10 mouse cellular contexts compared by ENCODE assay signal in genomic region chr14:32029411-32029992, GRCm38 (mm10). TPM values are rescaled to one million over a fixed set of nuclear protein-coding genes. Genes with fewer than 3 reads are reported as not detected.
DNase-seq lines count a peak whose midpoint lies in the region; ATAC-seq and TF ChIP-seq lines count a peak whose summit lies in the region.
"Had no signal": no experiment of that assay in that cellular context is flagged by ENCODE, and none has a peak within 500 bp of the region (broad histone marks: within the 10 kb centered on the region; RNA-seq: fewer than 3 reads in every experiment).

No protein-coding gene starts in this region.

- no peaks in the 10 kb centered on the region for H3K27me3 ChIP-seq in hindbrain, postnatal 0 days (ENCODE audit: insufficient read depth, low read length)
- H3K27me3 ChIP-seq in hindbrain, embryonic 13.5 days: 0 out of 2 replicates have a peak, but pooled peaks cover 11% of the 10 kb centered on the region
- no peaks in the 10 kb centered on the region for H3K27me3 ChIP-seq in testis, adult 2 months (ENCODE audit: control insufficient read depth, insufficient read depth, low read length)
- peaks cover 34% of the 10 kb centered on the region for H3K27me3 ChIP-seq in heart, embryonic 13.5 days (replicated peaks)

- H3K9me3 ChIP-seq in hindbrain, postnatal 0 days (ENCODE audit: low read length): no peaks in the 10 kb centered on the region
- H3K9me3 ChIP-seq in hindbrain, embryonic 13.5 days: no peaks in the 10 kb centered on the region
- no peaks in the 10 kb centered on the region for H3K9me3 ChIP-seq in heart, embryonic 13.5 days

- WGBS in hindbrain, postnatal 0 days: 74% methylated on average over 14 of the region's 14 CpGs
- 77% methylated on average over 14 of the region's 14 CpGs for WGBS in hindbrain, embryonic 13.5 days
- 46% methylated on average over 14 of the region's 14 CpGs for WGBS in heart, embryonic 13.5 days

- TF ChIP-seq POLR2A in testis, adult 2 months (IDR thresholded peaks at IDR 0.05; ENCODE audit: control insufficient read depth, low read depth, low read length): no peak

- peak overlapping the region; percentile 45 for H3K4me2 ChIP-seq in hindbrain, postnatal 0 days (ENCODE audit: low read depth, low read length)
- no peak overlapping the region for H3K4me2 ChIP-seq in hindbrain, embryonic 13.5 days
- H3K4me2 ChIP-seq in heart, embryonic 13.5 days: peak overlapping the region; percentile 68

- no peak for TF ChIP-seq CTCF in hindbrain, postnatal 0 days (IDR thresholded peaks at IDR 0.05; ENCODE audit: low read depth)
- TF ChIP-seq CTCF in testis, adult 2 months (IDR thresholded peaks at IDR 0.05; ENCODE audit: control insufficient read depth, insufficient read depth, insufficient replicate concordance, low read depth, low read length): no peak

- H3K27ac ChIP-seq in hindbrain, postnatal 0 days: peak overlapping the region; percentile 37
- H3K27ac ChIP-seq in hindbrain, embryonic 13.5 days: no peak overlapping the region
- no peak overlapping the region for H3K27ac ChIP-seq in testis, adult 2 months (ENCODE audit: control insufficient read depth, insufficient read depth, low read depth, low read length)
- no peak overlapping the region for H3K27ac ChIP-seq in heart, embryonic 13.5 days (replicated peaks)

- no peak for DNase-seq in hindbrain, postnatal 0 days (ENCODE audit: low spot score)
- no peak for DNase-seq in testis, postnatal 14 days (ENCODE audit: low spot score)
- DNase-seq in left cerebral cortex, adult 18-20 months (ENCODE audit: low spot score in 2 of 2): no peak
- no peak for DNase-seq in left cerebral cortex, adult 9 months (ENCODE audit: low spot score in 2 of 2)
- DNase-seq in layer of hippocampus, adult 9-11 months: no peak

- H3K9ac ChIP-seq in hindbrain, postnatal 0 days (replicated peaks; ENCODE audit: low read length): no peak overlapping the region
- H3K9ac ChIP-seq in hindbrain, embryonic 13.5 days: no peak overlapping the region
- H3K9ac ChIP-seq in heart, embryonic 13.5 days: peak overlapping the region; percentile 62; the same call in 1 of the 2 replicates

- peaks cover 8% of the 10 kb centered on the region for H3K4me1 ChIP-seq in hindbrain, postnatal 0 days (ENCODE audit: insufficient read depth, low read length)
- peaks cover 18% of the 10 kb centered on the region for H3K4me1 ChIP-seq in hindbrain, embryonic 13.5 days (replicated peaks)
- H3K4me1 ChIP-seq in testis, adult 2 months (ENCODE audit: control insufficient read depth, insufficient read depth, low read length): no peaks in the 10 kb centered on the region
- H3K4me1 ChIP-seq in heart, embryonic 13.5 days: peaks cover 20% of the 10 kb centered on the region

- H3K36me3 ChIP-seq in hindbrain, postnatal 0 days (ENCODE audit: insufficient read depth, low read length): no peaks in the 10 kb centered on the region
- no peaks in the 10 kb centered on the region for H3K36me3 ChIP-seq in hindbrain, embryonic 13.5 days
- no peaks in the 10 kb centered on the region for H3K36me3 ChIP-seq in testis, adult 2 months (ENCODE audit: control insufficient read depth, insufficient read depth, low read length)
- no peaks in the 10 kb centered on the region for H3K36me3 ChIP-seq in heart, embryonic 13.5 days

- no peak overlapping the region for H3K4me3 ChIP-seq in hindbrain, postnatal 0 days (ENCODE audit: low read length)
- no peak overlapping the region for H3K4me3 ChIP-seq in hindbrain, embryonic 13.5 days
- peak overlapping the region; percentile 12; the same call in 1 of the 2 replicates for H3K4me3 ChIP-seq in testis, adult 2 months (ENCODE audit: control insufficient read depth, low read depth, low read length)
- no peak overlapping the region for H3K4me3 ChIP-seq in heart, embryonic 13.5 days
- H3K4me3 ChIP-seq: myocyte had no signal

- ATAC-seq in hindbrain, postnatal 0 days: no peak
- ATAC-seq in hindbrain, embryonic 13.5 days (ENCODE audit: low FRiP score): no peak
- no peak for ATAC-seq in heart, embryonic 13.5 days (ENCODE audit: extremely low read depth, insufficient number of reproducible peaks, low FRiP score, low TSS enrichment)

RNA-seq across cellular contexts. Expression of gene Galnt15, which starts 0.7 kb away (rescaled TPM):
- total RNA-seq in hindbrain, postnatal 0 days (2014; rRNA removed): 3.3 and 5.1 TPM in 2 replicates
- polyA plus RNA-seq in hindbrain, postnatal 0 days (2015; fragmentation: Nextera tagmentation; extraction: Ambion mirVana): 1.8 and 2.4 TPM in 2 replicates
- polyA plus RNA-seq in hindbrain, embryonic 13.5 days (2015; fragmentation: Nextera tagmentation; extraction: Ambion mirVana): 0.19 and 0.22 TPM in 2 replicates
- polyA plus RNA-seq in testis, adult 2 months (2012; rRNA removed): 0.26 and 0.65 TPM in 2 replicates
- polyA plus RNA-seq in heart, embryonic 13.5 days (2015; fragmentation: Nextera tagmentation; extraction: Ambion mirVana): 0.23 and 0.24 TPM in 2 replicates
- 1 to 10 TPM; 1.8 to 2.6 TPM for total RNA-seq in left cerebral cortex, adult 18-20 months (2021)
- polyA plus RNA-seq: limb, embryonic 11.5 days; myocyte had no signal

RNA-seq across cellular contexts. Expression of gene Oxnad1, which starts 55.7 kb away (rescaled TPM):
- total RNA-seq in hindbrain, postnatal 0 days (2014; rRNA removed): 28.8 and 34.3 TPM in 2 replicates
- 24.5 and 24.6 TPM in 2 replicates for polyA plus RNA-seq in hindbrain, postnatal 0 days (2015; fragmentation: Nextera tagmentation; extraction: Ambion mirVana)
- polyA plus RNA-seq in hindbrain, embryonic 13.5 days (2015; fragmentation: Nextera tagmentation; extraction: Ambion mirVana): 17.7 and 24.5 TPM in 2 replicates
- polyA plus RNA-seq in testis, adult 2 months (2012; rRNA removed): 23.9 and 24.0 TPM in 2 replicates
- polyA plus RNA-seq in heart, embryonic 13.5 days (2015; fragmentation: Nextera tagmentation; extraction: Ambion mirVana): 31.9 and 38.8 TPM in 2 replicates
- 10 to 100 TPM; 13.3 to 15.0 TPM for total RNA-seq in left cerebral cortex, adult 18-20 months (2021)

RNA-seq across cellular contexts. Expression of gene Dph3, which starts 56.0 kb away (rescaled TPM):
- total RNA-seq in hindbrain, postnatal 0 days (2014; rRNA removed): 45.3 and 46.3 TPM in 2 replicates
- polyA plus RNA-seq in hindbrain, postnatal 0 days (2015; fragmentation: Nextera tagmentation; extraction: Ambion mirVana): 75.8 and 78.2 TPM in 2 replicates
- 72.1 and 80.2 TPM in 2 replicates for polyA plus RNA-seq in hindbrain, embryonic 13.5 days (2015; fragmentation: Nextera tagmentation; extraction: Ambion mirVana)
- polyA plus RNA-seq in testis, adult 2 months (2012; rRNA removed): 149 and 193 TPM in 2 replicates
- polyA plus RNA-seq in heart, embryonic 13.5 days (2015; fragmentation: Nextera tagmentation; extraction: Ambion mirVana): 76.6 and 96.8 TPM in 2 replicates
- total RNA-seq in left cerebral cortex, adult 18-20 months (2021): 10 to 100 TPM; 40.2 to 45.3 TPM
